Mouse (Mus musculus) MEL (cell line): ENCODE data around the gene Gm20388. TPM values are rescaled to one million over a fixed set of nuclear protein-coding genes. Genes with fewer than 3 reads are reported as not detected.

Experiments
- DNase-seq: peaks from one replicate; pipeline ENCODE4 v3.0.0; 2011; ENCODE audit warnings: low read depth, low spot score
- H3K27ac ChIP-seq: 2 replicates; pipeline ENCODE4 v1.5.1; 2012; ENCODE audit warnings: low read depth, mild to moderate bottlenecking, control low read depth, low read length, moderate library complexity; ENCODE audit not compliant: control insufficient read depth
- H3K27me3 ChIP-seq, 2 experiments: fragments of 150-350 bp in 1 of 2; sonication (generic) in 1 of 2; 2 replicates each; pipeline ENCODE4 v1.6.1; 2012; ENCODE audit warnings: low read length in 2 of 2, mild to moderate bottlenecking in 2 of 2, improper control_type of control experiment in 1 of 2, moderate library complexity in 1 of 2; ENCODE audit not compliant: insufficient read depth in 2 of 2, control insufficient read depth in 1 of 2
- H3K36me3 ChIP-seq, 2 experiments: 2 replicates each; pipeline ENCODE4 v1.6.1; 2012 to 2014; ENCODE audit warnings: low read length in 2 of 2, improper control_type of control experiment in 1 of 2, inconsistent platforms in 1 of 2, mild to moderate bottlenecking in 1 of 2; ENCODE audit not compliant: insufficient read depth in 2 of 2, control insufficient read depth in 1 of 2
- H3K4me1 ChIP-seq, 2 experiments: fragments of 150-350 bp in 1 of 2; sonication (generic) in 1 of 2; 2 replicates each; pipeline ENCODE4 v1.6.1; 2012; ENCODE audit warnings: low read length in 2 of 2, improper control_type of control experiment in 1 of 2, mild to moderate bottlenecking in 1 of 2; ENCODE audit not compliant: insufficient read depth in 2 of 2, control insufficient read depth in 1 of 2
- H3K4me3 ChIP-seq, 2 experiments: fragments of 150-350 bp in 1 of 2; sonication (generic) in 1 of 2; 2 replicates each; pipeline ENCODE4 v1.5.1; 2012; ENCODE audit warnings: low read depth in 2 of 2, low read length in 2 of 2, mild to moderate bottlenecking in 2 of 2, moderate library complexity in 2 of 2, control low read depth in 1 of 2, improper control_type of control experiment in 1 of 2; ENCODE audit not compliant: control insufficient read depth in 1 of 2, insufficient read depth in 1 of 2
- H3K79me2 ChIP-seq: 2 replicates; pipeline ENCODE4 v1.6.1; 2012; ENCODE audit warnings: mild to moderate bottlenecking, low read length, moderate library complexity; ENCODE audit not compliant: control insufficient read depth, poor library complexity, insufficient read depth
- H3K9ac ChIP-seq: 2 replicates; pipeline ENCODE4 v1.6.1; 2012; ENCODE audit warnings: low read depth, mild to moderate bottlenecking, control low read depth, low read length, moderate library complexity; ENCODE audit not compliant: control insufficient read depth, poor library complexity, severe bottlenecking
- H3K9me3 ChIP-seq: fragments of 150-350 bp; sonication (generic); replicated peaks from 2 replicates; pipeline ENCODE4 v1.6.1; 2012; ENCODE audit warnings: mild to moderate bottlenecking, low read length, improper control_type of control experiment, moderate library complexity; ENCODE audit not compliant: insufficient read depth
- BHLHE40 ChIP-seq: IDR thresholded peaks from 2 replicates; pipeline ENCODE4 v1.6.1; 2012; ENCODE audit warnings: low read depth, mild to moderate bottlenecking, inconsistent platforms, low read length, improper control_type of control experiment, borderline replicate concordance
- CHD1 ChIP-seq: IDR thresholded peaks from 2 replicates; pipeline ENCODE4 v1.6.1; 2012; ENCODE audit warnings: low read depth, mild to moderate bottlenecking, inconsistent platforms, low read length, improper control_type of control experiment
- CHD2 ChIP-seq: IDR thresholded peaks from 2 replicates; pipeline ENCODE4 v1.6.1; 2011; ENCODE audit warnings: low read length, improper control_type of control experiment
- CTCF ChIP-seq, 3 experiments: IDR thresholded peaks in 2 of 3; conservative IDR thresholded peaks in 1 of 3; 2 replicates each; pipeline ENCODE4 v1.5.1; 2011 to 2012; ENCODE audit warnings: low read length in 3 of 3, low read depth in 2 of 3, mild to moderate bottlenecking in 2 of 3, improper control_type of control experiment in 1 of 3, inconsistent platforms in 1 of 3, mixed read lengths in 1 of 3, moderate library complexity in 1 of 3; ENCODE audit not compliant: control insufficient read depth in 1 of 3, insufficient read depth in 1 of 3, poor library complexity in 1 of 3, severe bottlenecking in 1 of 3
- E2F4 ChIP-seq: IDR thresholded peaks from 2 replicates; pipeline ENCODE4 v1.6.1; 2011; ENCODE audit warnings: low read depth, low read length, improper control_type of control experiment, borderline replicate concordance
- ELF1 ChIP-seq: IDR thresholded peaks from 2 replicates; pipeline ENCODE4 v1.6.1; 2014; ENCODE audit warnings: low read depth, mild to moderate bottlenecking, inconsistent platforms, low read length, improper control_type of control experiment, moderate library complexity
- EP300 ChIP-seq, 2 experiments: IDR thresholded peaks; 2 replicates each; pipeline ENCODE4 v1.6.1; 2011; ENCODE audit warnings: improper control_type of control experiment in 2 of 2, low read length in 2 of 2, low read depth in 1 of 2, mild to moderate bottlenecking in 1 of 2
- ETS1 ChIP-seq: IDR thresholded peaks from 2 replicates; pipeline ENCODE4 v1.6.1; 2012; ENCODE audit warnings: low read depth, mild to moderate bottlenecking, inconsistent platforms, low read length, improper control_type of control experiment, moderate library complexity
- HCFC1 ChIP-seq: IDR thresholded peaks from 2 replicates; pipeline ENCODE4 v1.6.1; 2012; ENCODE audit warnings: low read depth, mild to moderate bottlenecking, inconsistent platforms, low read length, improper control_type of control experiment, moderate library complexity
- JUND ChIP-seq: IDR thresholded peaks from 2 replicates; pipeline ENCODE4 v1.6.1; 2011; ENCODE audit warnings: low read depth, mild to moderate bottlenecking, improper control_type of control experiment, low read length
- KAT2A ChIP-seq: conservative IDR thresholded peaks from 2 replicates; pipeline ENCODE4 v1.6.1; 2012; ENCODE audit warnings: low read depth, low read length, improper control_type of control experiment, inconsistent platforms
- MAFK ChIP-seq: IDR thresholded peaks from 2 replicates; pipeline ENCODE4 v1.6.1; 2011; ENCODE audit warnings: low read depth, mild to moderate bottlenecking, low read length, improper control_type of control experiment, borderline replicate concordance
- MAX ChIP-seq: IDR thresholded peaks from 2 replicates; pipeline ENCODE4 v1.6.1; 2011; ENCODE audit warnings: low read length, improper control_type of control experiment
- MAZ ChIP-seq: IDR thresholded peaks from 2 replicates; pipeline ENCODE4 v1.6.1; 2012; ENCODE audit warnings: low read depth, mild to moderate bottlenecking, inconsistent platforms, low read length, improper control_type of control experiment
- MEF2A ChIP-seq: IDR thresholded peaks from 2 replicates; pipeline ENCODE4 v1.6.1; 2014; ENCODE audit warnings: low read depth, mild to moderate bottlenecking, inconsistent platforms, low read length, improper control_type of control experiment; ENCODE audit not compliant: poor library complexity, insufficient replicate concordance, severe bottlenecking; ENCODE audit errors: extremely low read depth
- MXI1 ChIP-seq: IDR thresholded peaks from 2 replicates; pipeline ENCODE4 v1.6.1; 2011; ENCODE audit warnings: mild to moderate bottlenecking, low read depth, low read length, improper control_type of control experiment
- MYB ChIP-seq: IDR thresholded peaks from 2 replicates; pipeline ENCODE4 v1.6.1; 2011; ENCODE audit warnings: mild to moderate bottlenecking, low read depth, low read length, improper control_type of control experiment
- NELFE ChIP-seq: IDR thresholded peaks from 2 replicates; pipeline ENCODE4 v1.6.1; 2011; ENCODE audit warnings: low read depth, low read length, improper control_type of control experiment
- POLR2A ChIP-seq, 2 experiments: IDR thresholded peaks; 2 replicates each; pipeline ENCODE4 v1.6.1; 2011 to 2012; ENCODE audit warnings: low read length in 2 of 2, mild to moderate bottlenecking in 2 of 2, control low read depth in 1 of 2, improper control_type of control experiment in 1 of 2, low read depth in 1 of 2, moderate library complexity in 1 of 2; ENCODE audit not compliant: control insufficient read depth in 1 of 2, insufficient read depth in 1 of 2, poor library complexity in 1 of 2
- POLR2AphosphoS2 ChIP-seq: IDR thresholded peaks from 2 replicates; pipeline ENCODE4 v1.6.1; 2011; ENCODE audit warnings: low read length, improper control_type of control experiment
- POLR2AphosphoS5 ChIP-seq: IDR thresholded peaks from 2 replicates; pipeline ENCODE4 v1.6.1; 2012; ENCODE audit warnings: low read depth, borderline replicate concordance, mild to moderate bottlenecking, inconsistent platforms, low read length, moderate library complexity, mixed read lengths
- RAD21 ChIP-seq: IDR thresholded peaks from 2 replicates; pipeline ENCODE4 v1.6.1; 2011; ENCODE audit warnings: mild to moderate bottlenecking, low read depth, low read length, improper control_type of control experiment
- RCOR1 ChIP-seq: IDR thresholded peaks from 2 replicates; pipeline ENCODE4 v1.6.1; 2012; ENCODE audit warnings: low read depth, mild to moderate bottlenecking, inconsistent platforms, low read length, improper control_type of control experiment
- SIN3A ChIP-seq: IDR thresholded peaks from 2 replicates; pipeline ENCODE4 v1.6.1; 2012; ENCODE audit warnings: low read length, improper control_type of control experiment, inconsistent platforms
- SMC3 ChIP-seq: IDR thresholded peaks from 2 replicates; pipeline ENCODE4 v1.6.1; 2011; ENCODE audit warnings: low read depth, low read length, improper control_type of control experiment
- TAL1 ChIP-seq: IDR thresholded peaks from 2 replicates; pipeline ENCODE4 v1.6.1; 2012; ENCODE audit warnings: mild to moderate bottlenecking, inconsistent platforms, low read length, moderate library complexity, mixed read lengths
- TCF12 ChIP-seq: IDR thresholded peaks from 2 replicates; pipeline ENCODE4 v1.6.1; 2014; ENCODE audit warnings: low read depth, mild to moderate bottlenecking, inconsistent platforms, low read length, improper control_type of control experiment, moderate library complexity
- UBTF ChIP-seq: IDR thresholded peaks from 2 replicates; pipeline ENCODE4 v1.6.1; 2012; ENCODE audit warnings: low read depth, mild to moderate bottlenecking, inconsistent platforms, low read length, improper control_type of control experiment, moderate library complexity, borderline replicate concordance; ENCODE audit not compliant: insufficient read depth
- USF2 ChIP-seq, 2 experiments: IDR thresholded peaks; 2 replicates each; pipeline ENCODE4 v1.6.1; 2011 to 2012; ENCODE audit warnings: improper control_type of control experiment in 2 of 2, low read length in 2 of 2, borderline replicate concordance in 1 of 2, inconsistent platforms in 1 of 2, low read depth in 1 of 2, mild to moderate bottlenecking in 1 of 2; ENCODE audit not compliant: insufficient read depth in 1 of 2
- ZC3H11A ChIP-seq: IDR thresholded peaks from 2 replicates; pipeline ENCODE4 v1.6.1; 2012; ENCODE audit warnings: low read depth, mild to moderate bottlenecking, inconsistent platforms, low read length, improper control_type of control experiment
- ZKSCAN1 ChIP-seq: IDR thresholded peaks from 2 replicates; pipeline ENCODE4 v1.6.1; 2012; ENCODE audit warnings: low read depth, mild to moderate bottlenecking, inconsistent platforms, low read length, improper control_type of control experiment, moderate library complexity
- ZMIZ1 ChIP-seq: IDR thresholded peaks from 2 replicates; pipeline ENCODE4 v1.6.1; 2012; ENCODE audit warnings: low read depth, mild to moderate bottlenecking, inconsistent platforms, low read length, improper control_type of control experiment, moderate library complexity
- ZNF384 ChIP-seq: IDR thresholded peaks from 2 replicates; pipeline ENCODE4 v1.6.1; 2012; ENCODE audit warnings: low read depth, mild to moderate bottlenecking, inconsistent platforms, low read length, improper control_type of control experiment
- polyA plus RNA-seq, 2 experiments: library from polyadenylated mRNA; stranded (reverse) in 1 of 2; unstranded in 1 of 2; fragments of >175 nt in 1 of 2; fragments of >200 nt in 1 of 2; gene quantifications; 2 replicates each; pipeline versions ENCODE4 v1.2.1 to v1.2.4; 2012; ENCODE audit warnings: low replicate concordance in 2 of 2, low read depth in 1 of 2; ENCODE audit not compliant: insufficient read length in 2 of 2, insufficient read depth in 1 of 2, missing spikeins in 1 of 2
- total RNA-seq: library from RNA; depleted of rRNA; stranded (reverse); fragments of 300-350 nt; gene quantifications from 2 replicates; pipeline ENCODE4 v1.2.3, GENCODE M21; 2012

Gene Gm20388
- total and polyA plus RNA-seq, 3 experiments = 11.1 to 17.8 TPM; not detected in 1

GRCm38 (mm10) chr8:121172567-121172966 lies 1261.9 kb downstream of the Gm20388 start (continued):
- TF ChIP-seq ETS1 (no peak), HCFC1 (peak; percentile 73), ZMIZ1 (no peak), TCF12 (no peak), ZKSCAN1 (no peak), TAL1 (no peak), JUND (no peak), MXI1 (peak; percentile 46; the same call in 1 of the 2 replicates), UBTF (no peak), MYB (no peak), SMC3 (no peak), MAZ (no peak), MAX (peak; percentile 40; the same call in 1 of the 2 replicates)
- TF ChIP-seq, all 39 proteins: peak for 10

GRCm38 (mm10) chr8:121174178-121174577 lies 1263.5 kb downstream of the Gm20388 start:
- H3K79me2 ChIP-seq = peaks cover 34% of the 10 kb centered on the region
- peaks cover 0 to 31% of the 10 kb centered on the region in 2 experiments; a peak in 3 of 4 replicates for H3K36me3 ChIP-seq
- H3K27ac ChIP-seq = peak overlapping the region; percentile 97
- H3K9ac ChIP-seq = peak overlapping the region; percentile 92
- peak; percentile 98 for DNase-seq
- no peaks in the 10 kb centered on the region for H3K9me3 ChIP-seq
- H3K4me1 ChIP-seq = peaks cover 9 to 58% of the 10 kb centered on the region in 2 experiments
- H3K27me3 ChIP-seq = no peaks in the 10 kb centered on the region
- H3K4me3 ChIP-seq = peak overlapping the region; percentile 62 to 78
- TF ChIP-seq BHLHE40 (0 out of 2 replicates have a peak, but pooled peaks have one; percentile 1), NELFE (peak; percentile 66), SMC3 (peak; percentile 56), ZKSCAN1 (no peak), RCOR1 (no peak), USF2 (IDR thresholded peaks at IDR 0.05; ENCODE audit: borderline replicate concordance in 1 of 2, insufficient read depth in 1 of 2, low read depth in 1 of 2, low read length in 2 of 2) (no peak), E2F4 (no peak), KAT2A (no peak; the same call in 1 of the 2 replicates), MXI1 (peak; percentile 40), CHD1 (0 out of 2 replicates have a peak, but pooled peaks have one; percentile 12), POLR2AphosphoS5 (no peak), MAFK (no peak), ZNF384 (no peak), UBTF (no peak), MAZ (peak; percentile 84), EP300 (IDR thresholded peaks at IDR 0.05; ENCODE audit: low read depth in 1 of 2, low read length in 2 of 2) (no peak; a peak in 1 of 4 replicates), TCF12 (no peak), POLR2A (IDR thresholded peaks at IDR 0.05; ENCODE audit: control insufficient read depth in 1 of 2, insufficient read depth in 1 of 2, low read depth in 1 of 2, low read length in 2 of 2, poor library complexity in 1 of 2) (peak; percentile 23 to 75; a peak in 2 of 4 replicates), HCFC1 (peak; percentile 90), ELF1 (peak; percentile 64), ETS1 (no peak), POLR2AphosphoS2 (peak; percentile 54; the same call in 1 of the 2 replicates), CTCF (IDR thresholded peaks at IDR 0.05 in 2 of 3, conservative IDR thresholded peaks at IDR 0.05 in 1 of 3; ENCODE audit: control insufficient read depth in 1 of 3, insufficient read depth in 1 of 3, low read depth in 2 of 3, low read length in 3 of 3, poor library complexity in 1 of 3, severe bottlenecking in 1 of 3) (peak; percentile 46 to 71 (median 70)), ZC3H11A (no peak), MEF2A (no peak), RAD21 (0 out of 2 replicates have a peak, but pooled peaks have one; percentile 9), CHD2 (peak; percentile 78), TAL1 (no peak), SIN3A (peak; percentile 72; the same call in 1 of the 2 replicates)
